Mouse (Mus musculus) frontal cortex, postnatal 25 days (tissue): ENCODE measurements at regions not wholly inside any gene's neighbourhood (a gene's known extent, or its start where the extent isn't known, plus 50 kb on each side); places are given as distances from the start of the nearest gene placed in this dataset.
"Not testable (repeated sequence)": the region's sequence is repeated elsewhere in the genome, so short reads cannot be mapped to it uniquely, and the experiment has no call there.

Source experiments
- DNase-seq, 2 experiments: peaks; one replicate each; pipeline ENCODE4 v3.0.0; 2022; ENCODE audit warnings: low spot score in 2 of 2

- not testable (repeated sequence) for DNase-seq
These were observed 121.0 kb downstream of the Rab10 start for GRCm38 (mm10) chr12:3188734-3189275.

DNA sequence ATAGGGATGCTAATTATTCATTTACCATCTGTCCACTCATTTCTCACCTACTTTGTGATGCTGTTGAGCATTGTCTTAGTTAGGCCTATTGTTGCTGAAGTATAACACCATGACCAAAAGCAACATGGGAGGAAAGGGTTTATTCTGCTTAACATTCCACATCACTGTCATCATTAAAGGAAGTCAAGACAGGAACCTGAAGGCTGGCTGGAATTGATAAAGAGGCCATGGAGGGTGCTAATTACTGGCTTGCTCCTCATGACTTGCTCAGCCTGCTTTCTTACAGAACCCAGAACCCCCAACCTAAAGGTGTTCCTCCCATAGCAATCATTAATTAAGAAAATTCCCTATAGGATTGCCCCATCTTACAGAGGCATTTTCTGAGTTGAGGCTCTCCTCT is 121.6 kb downstream of the Rab10 start:
- DNase-seq: no peak

DNA sequence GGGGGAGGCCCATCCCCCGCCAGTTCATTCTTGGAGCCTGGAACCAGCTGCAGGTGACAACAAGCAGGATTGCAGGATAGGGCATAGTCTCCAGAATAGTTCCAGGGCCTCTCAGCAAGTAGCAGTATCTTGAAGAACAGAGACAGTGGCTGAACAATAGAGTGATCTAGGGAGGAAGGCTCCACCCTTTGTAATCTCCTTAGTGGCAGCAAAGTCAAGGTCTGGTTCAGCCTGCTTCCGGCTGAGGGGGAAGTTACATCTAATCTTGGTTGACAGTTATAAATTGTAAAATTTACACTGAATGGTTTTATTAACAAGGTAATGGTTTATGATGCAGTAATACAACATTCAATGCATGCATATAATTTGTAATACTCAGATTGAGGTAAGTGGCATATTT is 136.4 kb downstream of the Rab10 start:
- DNase-seq: no peak

GRCm38 (mm10) chr12:3169705-3170287 is 140.0 kb downstream of the Rab10 start:
- DNase-seq: not testable (repeated sequence)

GRCm38 (mm10) chr12:3161666-3162065 is 148.1 kb downstream of the Rab10 start:
- not testable (repeated sequence) for DNase-seq

DNA sequence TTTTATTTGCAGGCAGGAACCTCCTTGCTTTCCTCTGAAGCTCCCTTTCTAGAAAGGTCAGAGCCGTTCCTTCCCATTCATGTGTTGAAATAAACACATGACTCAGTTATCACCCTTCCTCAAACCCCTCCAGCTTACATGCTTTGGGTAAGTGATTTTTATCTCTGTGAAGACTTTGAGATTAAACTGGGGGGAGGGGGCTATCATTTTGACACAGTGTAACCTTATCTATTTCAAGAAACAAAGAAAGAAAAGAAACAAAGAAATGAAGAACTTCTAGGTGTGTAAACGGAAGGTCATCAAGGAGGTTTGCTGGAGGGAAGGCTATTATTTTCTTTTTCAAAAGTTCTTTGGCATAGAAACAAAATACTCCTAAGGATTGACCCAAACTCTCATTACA is 151.0 kb downstream of the Rab10 start:
- not testable (repeated sequence) for DNase-seq

- not testable (repeated sequence) for DNase-seq
These were observed 156.1 kb downstream of the Rab10 start for GRCm38 (mm10) chr12:3153705-3154104.

DNA sequence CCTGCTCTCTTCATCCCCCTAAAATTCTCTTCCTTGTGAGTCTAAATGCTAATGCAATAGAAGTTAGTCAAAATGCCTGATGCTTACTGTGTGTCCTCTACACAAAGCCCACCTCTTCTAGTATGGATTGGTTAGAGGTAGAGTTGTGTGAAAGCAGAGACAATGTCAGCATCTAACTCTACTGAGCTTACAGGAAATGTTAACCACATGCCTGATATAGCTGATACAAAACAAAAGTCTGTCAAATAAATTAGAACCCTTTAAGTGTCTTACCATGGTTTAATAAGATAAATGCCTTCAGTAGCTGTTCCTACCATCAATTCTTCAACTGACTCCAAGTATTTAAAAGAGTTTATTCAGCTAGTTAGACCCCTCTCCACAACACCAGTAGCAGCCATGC is 177.2 kb downstream of the Rab10 start:
- DNase-seq: not testable (repeated sequence)

GRCm38 (mm10) chr12:3131149-3131751 is 178.5 kb downstream of the Rab10 start:
- not testable (repeated sequence) for DNase-seq

DNA sequence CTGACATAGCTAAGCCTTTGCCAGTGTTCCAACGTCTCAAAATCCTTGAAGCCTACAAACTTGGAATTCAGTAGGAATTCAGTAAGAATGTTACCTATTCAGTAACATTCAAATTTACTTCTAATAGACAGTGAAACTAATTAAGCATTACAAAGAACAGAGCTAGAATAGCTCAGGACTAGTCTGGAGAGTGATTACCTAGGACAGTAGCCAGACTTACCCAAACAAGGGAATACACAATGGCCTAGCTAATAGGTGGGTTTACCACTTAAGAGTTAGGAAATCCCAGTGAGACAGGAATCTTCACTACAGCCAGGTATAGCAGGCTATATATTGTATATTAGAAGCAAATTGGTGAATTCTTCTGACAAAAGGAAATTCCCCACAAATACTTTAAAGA is 182.4 kb downstream of the Rab10 start:
- not testable (repeated sequence) for DNase-seq

DNA sequence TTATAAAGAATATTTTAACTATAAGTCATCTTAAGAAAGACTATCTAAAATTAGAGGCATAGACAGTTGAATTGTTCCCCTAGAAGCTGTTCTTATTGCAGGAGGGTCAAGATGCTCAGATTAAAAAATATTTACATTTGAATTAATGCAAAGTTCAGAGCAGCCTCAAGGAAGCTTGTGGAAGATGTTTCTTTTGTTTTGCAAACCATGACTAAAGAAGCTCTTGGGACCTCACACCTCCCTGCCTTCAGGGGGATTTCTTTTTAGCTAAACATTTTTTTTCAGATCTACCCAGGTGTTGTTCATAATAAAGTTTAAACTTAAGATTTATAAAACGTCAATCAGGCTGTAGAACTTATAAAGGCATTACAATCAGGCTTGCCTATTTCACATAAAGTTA is 185.7 kb downstream of the Rab10 start:
- DNase-seq: no peak

DNA sequence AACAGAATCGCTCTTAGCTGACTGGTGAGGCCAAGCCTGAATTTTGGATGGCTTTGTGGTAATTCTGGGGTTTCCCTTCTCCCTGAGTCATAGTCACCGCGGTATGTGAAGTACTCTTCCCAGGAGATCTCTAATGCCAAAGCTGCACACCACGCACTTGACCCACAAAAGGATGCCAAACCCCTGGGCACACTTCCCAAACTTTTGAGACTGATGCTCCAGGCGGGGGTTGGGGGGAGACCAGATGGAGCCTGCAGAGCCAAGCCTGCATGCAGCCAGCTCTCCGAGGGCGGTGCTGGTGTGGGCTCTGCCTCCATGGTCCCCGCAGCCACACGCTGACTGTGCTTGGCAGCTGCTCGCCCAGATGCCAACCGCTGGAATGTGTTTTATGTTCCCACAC is 199.2 kb downstream of the Rab10 start:
- DNase-seq: not testable (repeated sequence)

GRCm38 (mm10) chr12:3109671-3110070 is 200.1 kb downstream of the Rab10 start:
- peak; percentile 66 to 99 for DNase-seq

DNA sequence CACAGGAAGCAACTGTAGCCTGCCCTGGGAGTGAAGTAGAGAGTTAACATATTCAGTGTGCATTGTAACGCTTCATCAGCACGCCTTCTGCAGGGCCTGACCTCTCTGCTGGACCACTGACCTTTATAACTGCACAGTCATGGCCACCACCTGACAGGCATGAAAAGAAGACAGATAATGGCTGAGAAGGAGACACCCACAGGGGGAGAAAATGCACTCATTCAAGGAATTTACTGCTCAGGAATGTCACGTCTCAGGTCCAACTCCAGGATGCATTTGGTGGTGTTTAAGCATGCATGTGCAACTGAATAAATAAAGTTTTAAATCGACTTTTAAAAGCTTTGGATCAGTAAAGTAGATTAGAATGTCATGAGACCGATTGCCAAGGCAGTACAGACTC is 207.8 kb downstream of the Rab10 start:
- not testable (repeated sequence) for DNase-seq

DNA sequence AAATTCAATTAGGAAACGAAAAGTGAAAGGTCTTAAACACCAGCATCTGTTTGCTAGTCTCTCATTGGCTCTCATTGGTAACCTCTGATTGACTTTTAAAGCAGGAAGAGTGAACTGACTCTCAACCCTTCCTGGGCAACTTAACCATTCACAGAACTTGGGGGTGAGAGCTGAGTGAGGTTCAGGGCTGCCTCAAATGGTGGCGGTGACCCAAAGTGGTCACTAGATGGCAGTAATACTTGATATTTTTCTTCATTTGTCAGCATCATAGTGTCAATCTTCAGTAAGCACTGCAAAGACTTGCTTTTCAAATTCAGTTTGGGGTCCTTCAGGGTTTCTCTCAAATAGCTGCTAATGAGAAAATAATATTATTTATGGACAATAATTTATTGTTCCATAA is 211.6 kb downstream of the Rab10 start:
- DNase-seq: peak; percentile 19 to 46

DNA sequence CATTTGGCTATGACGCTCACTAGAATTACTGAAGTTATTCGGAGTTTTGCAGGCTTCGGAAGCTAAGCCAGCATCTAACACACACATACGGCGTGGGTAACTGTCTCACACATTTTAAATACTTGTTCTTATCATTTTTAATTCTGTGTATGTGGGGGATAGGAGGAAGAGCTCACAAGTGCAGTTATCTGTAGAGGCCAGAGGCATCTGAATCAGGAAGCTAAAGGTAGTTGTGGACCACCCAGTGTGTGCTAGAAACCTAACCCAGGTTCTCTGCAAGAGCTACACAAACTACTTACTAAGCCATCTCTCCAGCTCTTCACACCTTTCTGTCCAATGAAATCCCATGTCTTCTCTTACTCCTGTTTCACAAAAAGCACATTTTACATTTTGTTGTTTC is 215.3 kb downstream of the Rab10 start:
- no peak for DNase-seq

DNA sequence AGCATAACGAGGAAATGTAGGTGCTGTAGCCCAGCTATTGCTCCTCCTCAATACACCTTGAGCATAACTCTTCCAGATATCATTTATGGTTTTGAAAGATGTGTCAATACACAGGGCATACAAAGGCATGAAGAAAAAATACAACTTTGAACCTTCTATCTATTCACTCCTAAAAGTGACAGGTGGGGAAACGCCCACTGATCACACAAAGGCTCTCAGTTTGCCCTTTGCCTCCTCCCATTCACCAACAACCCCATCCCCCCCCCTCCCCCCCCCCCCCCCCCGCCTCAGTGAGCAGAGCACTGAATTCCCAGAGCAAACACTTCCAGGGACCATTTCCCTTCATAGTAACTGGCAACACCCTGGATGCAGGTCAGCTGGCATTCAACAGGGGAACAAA is 216.8 kb downstream of the Rab10 start:
- DNase-seq: not testable (repeated sequence)

DNA sequence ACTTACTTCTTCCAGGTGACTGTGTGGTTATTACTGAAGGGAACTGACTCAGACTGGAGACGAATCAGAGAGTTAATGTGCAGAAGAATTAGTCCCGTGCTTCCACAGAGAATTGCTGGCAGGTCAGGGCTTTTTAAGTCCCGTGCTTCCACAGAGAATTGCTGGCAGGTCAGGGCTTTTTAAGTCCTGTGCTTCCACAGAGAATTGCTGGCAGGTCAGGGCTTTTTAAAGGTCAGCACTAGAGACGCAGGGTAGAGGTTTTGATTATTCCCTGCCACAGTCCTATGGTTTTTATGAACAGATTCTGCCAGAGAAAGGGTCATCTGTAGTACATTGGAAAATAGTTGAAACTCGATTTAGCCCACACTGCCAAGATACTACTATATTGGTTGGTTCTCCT is 260.2 kb downstream of the Rab10 start:
- DNase-seq: not testable (repeated sequence)

- not testable (repeated sequence) for DNase-seq
These were observed 291.3 kb downstream of the Rab10 start for GRCm38 (mm10) chr12:3018446-3018845.

- DNase-seq: not testable (repeated sequence)
These were observed 293.0 kb downstream of the Rab10 start for GRCm38 (mm10) chr12:3016777-3017176.
